Mouse (Mus musculus) hindbrain, embryonic 14.5 days (tissue): ENCODE measurements around the gene Pim1. TPM values are rescaled to one million over a fixed set of nuclear protein-coding genes. Genes with fewer than 3 reads are reported as not detected.

Source experiments
- ATAC-seq: fragments of 200-750 bp; cut with Nextera tagmentation; 2 replicates; pipeline ENCODE4 v1.8.0; 2017; ENCODE audit warnings: moderate number of reproducible peaks, mild to moderate bottlenecking, moderate TSS enrichment, moderate library complexity; ENCODE audit not compliant: low FRiP score
- DNase-seq: peaks from one replicate; pipeline ENCODE4 v3.0.0-alpha.2; 2015; ENCODE audit warnings: low spot score
- H3K27ac ChIP-seq: fragments of 300-500 bp; sonication (generic); 2 replicates; pipeline ENCODE4 v1.5.1; 2014; ENCODE audit warnings: mild to moderate bottlenecking, moderate library complexity
- H3K27me3 ChIP-seq: fragments of 300-500 bp; sonication (generic); 2 replicates; pipeline ENCODE4 v1.6.1; 2014; ENCODE audit warnings: mild to moderate bottlenecking, low read length, mixed read lengths; ENCODE audit not compliant: control insufficient read depth, insufficient read depth
- H3K36me3 ChIP-seq: fragments of 300-500 bp; sonication (generic); replicated peaks from 2 replicates; pipeline ENCODE4 v1.6.1; 2014; ENCODE audit not compliant: control insufficient read depth, insufficient read depth
- H3K4me1 ChIP-seq: fragments of 300-500 bp; sonication (generic); replicated peaks from 2 replicates; pipeline ENCODE4 v1.6.1; 2014; ENCODE audit warnings: antibody characterized with exemption, low read length, mixed read lengths; ENCODE audit not compliant: control insufficient read depth, insufficient read depth
- H3K4me2 ChIP-seq: fragments of 300-500 bp; sonication (generic); replicated peaks from 2 replicates; pipeline ENCODE4 v1.6.1; 2014; ENCODE audit warnings: mild to moderate bottlenecking, moderate library complexity
- H3K4me3 ChIP-seq: fragments of 300-500 bp; sonication (generic); replicated peaks from 2 replicates; pipeline ENCODE4 v1.5.1; 2014; ENCODE audit warnings: mild to moderate bottlenecking, low read length
- H3K9ac ChIP-seq: fragments of 300-500 bp; sonication (generic); 2 replicates; pipeline ENCODE4 v1.6.1; 2014
- H3K9me3 ChIP-seq: fragments of 300-500 bp; sonication (generic); 2 replicates; pipeline ENCODE4 v1.6.1; 2016; ENCODE audit warnings: low read length; ENCODE audit not compliant: control insufficient read depth
- WGBS: fragments of 180-500 bp; shearing (Covaris S2); extraction: QIAGEN DNeasy Blood & Tissue Kit; methylation state at CpG from one replicate; pipeline ENCODE4 v1.1.7; 2014; 5-methylcytosine and 5-hydroxymethylcytosine counted together
- polyA plus RNA-seq: library from polyadenylated mRNA; unstranded; fragments of >200 nt; fragmentation: Nextera tagmentation; extraction: Ambion mirVana; gene quantifications from 2 replicates; pipeline ENCODE4 v1.2.1, GENCODE M21; 2014

Pim1 gene
- polyA plus RNA-seq, 1 experiment from 2014 or later: 7.8 TPM

- Histone ChIP-seq H3K4me3 (no peak overlapping the region), H3K4me1 (no peaks in the 10 kb centered on the region), H3K27me3 (no peaks in the 10 kb centered on the region), H3K27ac (no peak overlapping the region), H3K9ac (no peak overlapping the region), H3K9me3 (0 out of 2 replicates have a peak, but pooled peaks cover 5% of the 10 kb centered on the region), H3K36me3 (no peaks in the 10 kb centered on the region), H3K4me2 (no peak overlapping the region)
- 74% methylated on average over 6 of the region's 6 CpGs for WGBS
- no peak for DNase-seq
- ATAC-seq: no peak
Measured at GRCm38 (mm10) chr17:29530508-29530907, 40.0 kb downstream of the Pim1 start.

- no peak for ATAC-seq
- WGBS: 81% methylated on average over 9 of the region's 9 CpGs
- no peak overlapping the region for H3K27ac ChIP-seq
- no peaks in the 10 kb centered on the region for H3K4me1 ChIP-seq
- no peak overlapping the region for H3K4me2 ChIP-seq
- no peaks in the 10 kb centered on the region for H3K27me3 ChIP-seq
- no peaks in the 10 kb centered on the region for H3K36me3 ChIP-seq
- no peak overlapping the region for H3K9ac ChIP-seq
- no peak for DNase-seq
- no peaks in the 10 kb centered on the region for H3K9me3 ChIP-seq
- no peak overlapping the region for H3K4me3 ChIP-seq
Measured at GRCm38 (mm10) chr17:29531278-29531677, 40.7 kb downstream of the Pim1 start.

GRCm38 (mm10) chr17:29531757-29532384 lies 41.3 kb downstream of the Pim1 start:
- Histone ChIP-seq H3K4me3 (no peak overlapping the region), H3K4me1 (no peaks in the 10 kb centered on the region), H3K27me3 (no peaks in the 10 kb centered on the region), H3K4me2 (no peak overlapping the region), H3K9me3 (no peaks in the 10 kb centered on the region), H3K9ac (no peak overlapping the region), H3K27ac (no peak overlapping the region), H3K36me3 (no peaks in the 10 kb centered on the region)
- no peak for DNase-seq
- no peak for ATAC-seq
- WGBS: 64% methylated on average over 10 of the region's 10 CpGs

GRCm38 (mm10) chr17:29533866-29534265 lies 43.3 kb downstream of the Pim1 start:
- Histone ChIP-seq H3K4me3 (no peak overlapping the region), H3K27ac (no peak overlapping the region), H3K36me3 (no peaks in the 10 kb centered on the region), H3K4me2 (no peak overlapping the region), H3K4me1 (no peaks in the 10 kb centered on the region), H3K9ac (no peak overlapping the region), H3K9me3 (no peaks in the 10 kb centered on the region), H3K27me3 (no peaks in the 10 kb centered on the region)
- ATAC-seq: no peak
- DNase-seq: no peak
- WGBS: 94% methylated on average over 11 of the region's 11 CpGs

GRCm38 (mm10) chr17:29540426-29540825 lies 49.9 kb downstream of the Pim1 start:
- H3K4me2 ChIP-seq: no peak overlapping the region
- no peak overlapping the region for H3K27ac ChIP-seq
- ATAC-seq (no peak), DNase-seq (no peak)
- 89% methylated on average over 8 of the region's 8 CpGs for WGBS
- no peaks in the 10 kb centered on the region for H3K27me3 ChIP-seq
- no peak overlapping the region for H3K4me3 ChIP-seq
- H3K9me3 ChIP-seq: no peaks in the 10 kb centered on the region
- H3K9ac ChIP-seq: no peak overlapping the region
- H3K36me3 ChIP-seq: no peaks in the 10 kb centered on the region
- H3K4me1 ChIP-seq: no peaks in the 10 kb centered on the region

- ATAC-seq: no peak
- no peaks in the 10 kb centered on the region for H3K27me3 ChIP-seq
- H3K4me2 ChIP-seq: no peak overlapping the region
- H3K36me3 ChIP-seq: no peaks in the 10 kb centered on the region
- 69% methylated on average over 14 of the region's 14 CpGs for WGBS
- H3K4me1 ChIP-seq: no peaks in the 10 kb centered on the region
- H3K27ac ChIP-seq: no peak overlapping the region
- no peaks in the 10 kb centered on the region for H3K9me3 ChIP-seq
- H3K4me3 ChIP-seq: no peak overlapping the region
- peak; percentile 26 for DNase-seq
- no peak overlapping the region for H3K9ac ChIP-seq
Measured at GRCm38 (mm10) chr17:29541419-29541818, 50.9 kb downstream of the Pim1 start.

- Histone ChIP-seq H3K4me2 (no peak overlapping the region), H3K4me1 (no peaks in the 10 kb centered on the region), H3K27ac (no peak overlapping the region), H3K4me3 (no peak overlapping the region), H3K9me3 (no peaks in the 10 kb centered on the region), H3K9ac (no peak overlapping the region), H3K27me3 (no peaks in the 10 kb centered on the region), H3K36me3 (no peaks in the 10 kb centered on the region)
- ATAC-seq (no peak), DNase-seq (no peak)
- WGBS: 88% methylated on average over 19 of the region's 19 CpGs
Measured at GRCm38 (mm10) chr17:29542831-29543690, 52.5 kb downstream of the Pim1 start.

GRCm38 (mm10) chr17:29544064-29544463 lies 53.5 kb downstream of the Pim1 start:
- no peak for ATAC-seq
- 81% methylated on average over 2 of the region's 2 CpGs for WGBS

GRCm38 (mm10) chr17:29545241-29545640 lies 54.7 kb downstream of the Pim1 start:
- WGBS: 91% methylated on average over 5 of the region's 5 CpGs
- Histone ChIP-seq H3K4me2 (no peak overlapping the region), H3K27ac (no peak overlapping the region), H3K9ac (no peak overlapping the region), H3K4me3 (no peak overlapping the region), H3K27me3 (no peaks in the 10 kb centered on the region), H3K36me3 (no peaks in the 10 kb centered on the region), H3K9me3 (no peaks in the 10 kb centered on the region), H3K4me1 (peaks cover 3% of the 10 kb centered on the region; the same call in 1 of the 2 replicates)
- DNase-seq (no peak), ATAC-seq (no peak)

More at GRCm38 (mm10) chr17:29544064-29544463, 53.5 kb downstream of the Pim1 start:
- Histone ChIP-seq H3K9me3 (no peaks in the 10 kb centered on the region), H3K9ac (no peak overlapping the region), H3K4me2 (no peak overlapping the region), H3K36me3 (no peaks in the 10 kb centered on the region), H3K4me3 (no peak overlapping the region), H3K4me1 (no peaks in the 10 kb centered on the region), H3K27ac (no peak overlapping the region), H3K27me3 (no peaks in the 10 kb centered on the region)
- no peak for DNase-seq
